In the genomic region with DNA sequence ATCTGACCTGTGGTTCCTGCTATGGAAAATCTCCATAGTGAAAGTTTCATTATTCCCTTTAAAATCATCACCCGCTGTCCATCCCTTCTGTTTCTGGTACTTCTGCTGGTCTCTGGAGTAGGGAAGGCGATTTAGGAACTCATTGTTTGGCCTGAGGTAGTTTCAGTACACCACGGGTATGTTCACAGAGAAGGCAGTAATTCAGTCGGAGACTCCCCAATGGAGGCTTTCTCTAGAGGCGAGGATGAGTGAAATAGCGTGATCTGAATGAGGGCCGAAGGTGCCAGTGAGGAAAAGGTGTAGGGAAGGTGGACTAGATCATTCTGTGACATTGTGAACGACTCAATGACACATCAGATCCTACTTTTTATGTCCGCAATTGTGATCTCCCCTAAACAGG, we compare ENCODE assay signal across 8 mouse cellular contexts. TPM values are rescaled to one million over a fixed set of nuclear protein-coding genes. Genes with fewer than 3 reads are reported as not detected.
DNase-seq lines count a peak whose midpoint lies in the region; ATAC-seq and TF ChIP-seq lines count a peak whose summit lies in the region.

No protein-coding gene starts in this region.

- intact Hi-C loops in heart, postnatal 25 days (cut with DNase I) = no loop called here
- intact Hi-C loops in gastrocnemius, postnatal 14 days (cut with DNase I; ENCODE audit: low total_unique reads) = loop anchor here (10.0 kb wide), 1 partner anchor 49 kb away; no protein-coding TSS in a partner anchor

- peak overlapping the region; percentile 74 for H3K4me3 ChIP-seq in heart, embryonic 15.5 days
- H3K4me3 ChIP-seq in E14TG2a.4 (replicated peaks; ENCODE audit: low read length) = peak overlapping the region; percentile 98
- H3K4me3 ChIP-seq in forebrain, embryonic 15.5 days = peak overlapping the region; percentile 94
- peak overlapping the region; percentile 97 for H3K4me3 ChIP-seq in macrophage (ENCODE audit: inconsistent target)

- H3K36me3 ChIP-seq in heart, embryonic 15.5 days = peaks cover 50% of the 10 kb centered on the region
- peaks cover 82% of the 10 kb centered on the region for H3K36me3 ChIP-seq in E14TG2a.4 (ENCODE audit: insufficient read depth, low read length)
- peaks cover 55% of the 10 kb centered on the region for H3K36me3 ChIP-seq in forebrain, embryonic 15.5 days
- peaks cover 38% of the 10 kb centered on the region for H3K36me3 ChIP-seq in macrophage (ENCODE audit: inconsistent target)

- no peaks in the 10 kb centered on the region for H3K27me3 ChIP-seq in heart, embryonic 15.5 days
- no peaks in the 10 kb centered on the region for H3K27me3 ChIP-seq in E14TG2a.4 (ENCODE audit: insufficient read depth, low read length)
- no peaks in the 10 kb centered on the region for H3K27me3 ChIP-seq in forebrain, embryonic 15.5 days

- TF ChIP-seq CTCF in E14TG2a.4 (conservative IDR thresholded peaks at IDR 0.05; ENCODE audit: low read length) = no peak

- H3K9me3 ChIP-seq in heart, embryonic 15.5 days (replicated peaks) = no peaks in the 10 kb centered on the region
- H3K9me3 ChIP-seq in E14TG2a.4 (ENCODE audit: low read length) = no peaks in the 10 kb centered on the region
- H3K9me3 ChIP-seq in forebrain, embryonic 15.5 days = no peaks in the 10 kb centered on the region

- peaks cover 18% of the 10 kb centered on the region for H3K4me1 ChIP-seq in heart, embryonic 15.5 days (replicated peaks)
- peaks cover 38% of the 10 kb centered on the region for H3K4me1 ChIP-seq in E14TG2a.4 (replicated peaks; ENCODE audit: low read depth, low read length)
- peaks cover 45% of the 10 kb centered on the region for H3K4me1 ChIP-seq in forebrain, embryonic 15.5 days

- peaks cover 54% of the 10 kb centered on the region for H3K79me2 ChIP-seq in macrophage (ENCODE audit: inconsistent target)

- no peak for DNase-seq in heart, postnatal 25 days (ENCODE audit: low spot score)
- DNase-seq in cerebellum, adult 9-10 months = no peak
- no peak for DNase-seq in gastrocnemius, postnatal 14 days
- DNase-seq in ovary, postnatal 36 days (ENCODE audit: low spot score) = no peak

- H3K9ac ChIP-seq in heart, embryonic 15.5 days = peak overlapping the region; percentile 70
- peak overlapping the region; percentile 73 for H3K9ac ChIP-seq in forebrain, embryonic 15.5 days (replicated peaks)

- peak overlapping the region; percentile 81 for H3K27ac ChIP-seq in heart, embryonic 15.5 days
- H3K27ac ChIP-seq in forebrain, embryonic 15.5 days (replicated peaks) = peak overlapping the region; percentile 99
- H3K27ac ChIP-seq in macrophage = peak overlapping the region; percentile 70

- WGBS in heart, embryonic 15.5 days = 5% methylated on average over 9 of the region's 9 CpGs
- 7% methylated on average over 9 of the region's 9 CpGs for WGBS in forebrain, embryonic 15.5 days
- 4% methylated on average over 9 of the region's 9 CpGs for WGBS in macrophage (ENCODE audit: missing documents)

- peak overlapping the region; percentile 71 for H3K4me2 ChIP-seq in heart, embryonic 15.5 days
- peak overlapping the region; percentile 91 for H3K4me2 ChIP-seq in forebrain, embryonic 15.5 days (replicated peaks)

- ATAC-seq in heart, embryonic 15.5 days (replicated peaks; ENCODE audit: insufficient number of reproducible peaks, insufficient read depth, low FRiP score, low read depth) = no peak
- ATAC-seq in forebrain, embryonic 15.5 days (replicated peaks) = no peak

RNA-seq across cellular contexts. Expression of a gene that starts 0.5 kb away (rescaled TPM):
- polyA plus RNA-seq in heart, embryonic 15.5 days (2015; fragmentation: Nextera tagmentation; extraction: Ambion mirVana) = 13.7 and 19.4 TPM in 2 replicates
- 1 to 10 TPM; 7.2 to 8.8 TPM for total RNA-seq in heart, postnatal 25 days (2021)
- 34.1 and 34.7 TPM in 2 replicates for polyA plus RNA-seq in forebrain, embryonic 15.5 days (2015; fragmentation: Nextera tagmentation; extraction: Ambion mirVana)
- total RNA-seq in macrophage (2018; cell fraction: chromatin; rRNA removed) = 10 to 100 TPM in 25 of 26 experiments, 1 to 10 TPM in 1; 8.5 to 41.5 (median 30.1) TPM
- total RNA-seq in macrophage (2018; cell fraction: cytosol; rRNA removed) = 10 to 100 TPM in 17 of 26 experiments, 1 to 10 TPM in 9; 4.9 to 15.3 (median 11.1) TPM
- total RNA-seq in macrophage (2018; cell fraction: nucleus; rRNA removed) = 10 to 100 TPM; 10.2 to 38.9 (median 21.4) TPM
- 11.5 to 14.4 TPM (median 13.4 TPM) in 3 replicates for polyA plus RNA-seq in macrophage (2018)
- total RNA-seq in gastrocnemius, postnatal 14 days (2021) = 1 to 10 TPM; 8.2 to 8.4 TPM

RNA-seq across cellular contexts. Expression of a gene that starts 12.5 kb away (rescaled TPM):
- 74.2 and 99.5 TPM in 2 replicates for polyA plus RNA-seq in heart, embryonic 15.5 days (2015; fragmentation: Nextera tagmentation; extraction: Ambion mirVana)
- 10 to 100 TPM; 29.5 to 32.3 TPM for total RNA-seq in heart, postnatal 25 days (2021)
- 171 and 175 TPM in 2 replicates for polyA plus RNA-seq in forebrain, embryonic 15.5 days (2015; fragmentation: Nextera tagmentation; extraction: Ambion mirVana)
- 100 to 1,000 TPM in 24 of 26 experiments, 10 to 100 TPM in 2; 88.3 to 226 (median 144) TPM for total RNA-seq in macrophage (2018; cell fraction: chromatin; rRNA removed)
- total RNA-seq in macrophage (2018; cell fraction: cytosol; rRNA removed) = 10 to 100 TPM; 44.2 to 69.6 (median 59.4) TPM
- 100 to 1,000 TPM in 7 of 26 experiments, 10 to 100 TPM in 19; 59.1 to 117 (median 82.6) TPM for total RNA-seq in macrophage (2018; cell fraction: nucleus; rRNA removed)
- 63.1 to 68.2 TPM (median 63.7 TPM) in 3 replicates for polyA plus RNA-seq in macrophage (2018)
- 10 to 100 TPM; 27.4 to 27.9 TPM for total RNA-seq in gastrocnemius, postnatal 14 days (2021)

RNA-seq across cellular contexts. Expression of a gene that starts 12.7 kb away (rescaled TPM):
- 216 and 256 TPM in 2 replicates for polyA plus RNA-seq in heart, embryonic 15.5 days (2015; fragmentation: Nextera tagmentation; extraction: Ambion mirVana)
- 100 to 1,000 TPM; 241 to 256 TPM for total RNA-seq in heart, postnatal 25 days (2021)
- 336 and 348 TPM in 2 replicates for polyA plus RNA-seq in forebrain, embryonic 15.5 days (2015; fragmentation: Nextera tagmentation; extraction: Ambion mirVana)
- 100 to 1,000 TPM in 21 of 26 experiments, 10 to 100 TPM in 5; 53.9 to 227 (median 126) TPM for total RNA-seq in macrophage (2018; cell fraction: chromatin; rRNA removed)
- total RNA-seq in macrophage (2018; cell fraction: cytosol; rRNA removed) = 100 to 1,000 TPM; 190 to 422 (median 272) TPM
- total RNA-seq in macrophage (2018; cell fraction: nucleus; rRNA removed) = 100 to 1,000 TPM in 21 of 26 experiments, 10 to 100 TPM in 5; 78.8 to 331 (median 129) TPM
- 224 to 506 TPM (median 366 TPM) in 3 replicates for polyA plus RNA-seq in macrophage (2018)
- 100 to 1,000 TPM; 500 to 587 TPM for total RNA-seq in gastrocnemius, postnatal 14 days (2021)

RNA-seq across cellular contexts. Expression of a gene that starts 24.8 kb away (rescaled TPM):
- 12.7 and 21.9 TPM in 2 replicates for polyA plus RNA-seq in heart, embryonic 15.5 days (2015; fragmentation: Nextera tagmentation; extraction: Ambion mirVana)
- total RNA-seq in heart, postnatal 25 days (2021) = 1 to 10 TPM; 8.9 to 9.1 TPM
- polyA plus RNA-seq in forebrain, embryonic 15.5 days (2015; fragmentation: Nextera tagmentation; extraction: Ambion mirVana) = 10.4 and 11.7 TPM in 2 replicates
- total RNA-seq in macrophage (2018; cell fraction: chromatin; rRNA removed) = 100 to 1,000 TPM in 9 of 26 experiments, 10 to 100 TPM in 17; 50.6 to 172 (median 87.4) TPM
- 10 to 100 TPM; 10.0 to 28.9 (median 19.9) TPM for total RNA-seq in macrophage (2018; cell fraction: cytosol; rRNA removed)
- 10 to 100 TPM; 26.1 to 93.8 (median 46.9) TPM for total RNA-seq in macrophage (2018; cell fraction: nucleus; rRNA removed)
- polyA plus RNA-seq in macrophage (2018) = 17.0 to 32.0 TPM (median 23.3 TPM) in 3 replicates
- 1 to 10 TPM; 8.6 to 8.9 TPM for total RNA-seq in gastrocnemius, postnatal 14 days (2021)

RNA-seq across cellular contexts. Expression of a gene that starts 25.0 kb away (rescaled TPM):
- polyA plus RNA-seq in heart, embryonic 15.5 days (2015; fragmentation: Nextera tagmentation; extraction: Ambion mirVana) = 1.9 and 2.3 TPM in 2 replicates
- 10 to 100 TPM; 22.0 to 23.6 TPM for total RNA-seq in heart, postnatal 25 days (2021)
- 0.87 and 1.5 TPM in 2 replicates for polyA plus RNA-seq in forebrain, embryonic 15.5 days (2015; fragmentation: Nextera tagmentation; extraction: Ambion mirVana)
- 1 to 10 TPM in 13 of 26 experiments, under 1 TPM in 12, not detected in 1; 0.54 to 3.8 (median 1.0) TPM for total RNA-seq in macrophage (2018; cell fraction: chromatin; rRNA removed)
- 1 to 10 TPM; 1.0 to 2.9 (median 1.9) TPM for total RNA-seq in macrophage (2018; cell fraction: cytosol; rRNA removed)
- 1 to 10 TPM in 23 of 26 experiments, under 1 TPM in 3; 0.69 to 4.4 (median 2.1) TPM for total RNA-seq in macrophage (2018; cell fraction: nucleus; rRNA removed)
- polyA plus RNA-seq in macrophage (2018) = 1.3 to 2.3 TPM (median 1.9 TPM) in 3 replicates
- 1 to 10 TPM; 4.9 to 6.0 TPM for total RNA-seq in gastrocnemius, postnatal 14 days (2021)
